ENCODE assay signal across 24 mouse cellular contexts in genomic region chr6:127530206-127530605, GRCm38 (mm10). TPM values are rescaled to one million over a fixed set of nuclear protein-coding genes. Genes with fewer than 3 reads are reported as not detected.
DNase-seq lines count a peak whose midpoint lies in the region; ATAC-seq and TF ChIP-seq lines count a peak whose summit lies in the region.
"Had no signal": no experiment of that assay in that cellular context is flagged by ENCODE, and none has a peak within 500 bp of the region (broad histone marks: within the 10 kb centered on the region; RNA-seq: fewer than 3 reads in every experiment).

No protein-coding gene starts in this region.

- no peaks in the 10 kb centered on the region for H3K9me3 ChIP-seq in heart, embryonic 13.5 days
- H3K9me3 ChIP-seq in heart, embryonic 11.5 days (replicated peaks; ENCODE audit: control insufficient read depth, low read length), result no peaks in the 10 kb centered on the region
- H3K9me3 ChIP-seq in liver, embryonic 15.5 days (replicated peaks), result no peaks in the 10 kb centered on the region
- H3K9me3 ChIP-seq in liver, embryonic 12.5 days (replicated peaks), result no peaks in the 10 kb centered on the region
- H3K9me3 ChIP-seq: embryonic facial prominence, embryonic 10.5 days; embryonic facial prominence, embryonic 15.5 days; forebrain, embryonic 12.5 days; hindbrain, embryonic 12.5 days; intestine, embryonic 15.5 days; limb, embryonic 13.5 days; midbrain, embryonic 10.5 days; midbrain, embryonic 15.5 days; neural tube, embryonic 15.5 days had no signal

- peak overlapping the region; percentile 83 for H3K27ac ChIP-seq in heart, embryonic 13.5 days (replicated peaks)
- H3K27ac ChIP-seq in heart, embryonic 11.5 days (ENCODE audit: low read depth, low read length), result no peak overlapping the region
- H3K27ac ChIP-seq in liver, embryonic 15.5 days (replicated peaks), result peak overlapping the region; percentile 24; the same call in 1 of the 2 replicates
- H3K27ac ChIP-seq in liver, embryonic 12.5 days, result no peak overlapping the region
- H3K27ac ChIP-seq in bone marrow, adult 2 months (ENCODE audit: control insufficient read depth, insufficient read depth, low read depth, low read length, poor library complexity), result peak overlapping the region; percentile 45; the same call in 1 of the 2 replicates
- H3K27ac ChIP-seq: embryonic facial prominence, embryonic 10.5 days; embryonic facial prominence, embryonic 15.5 days; forebrain, embryonic 12.5 days; hindbrain, embryonic 12.5 days; hindbrain, postnatal 0 days; intestine, embryonic 15.5 days; layer of hippocampus, adult 2 months; limb, embryonic 13.5 days; macrophage; midbrain, embryonic 10.5 days; midbrain, embryonic 15.5 days; neural tube, embryonic 15.5 days had no signal

- H3K4me1 ChIP-seq in heart, embryonic 13.5 days, result peaks cover 29% of the 10 kb centered on the region
- H3K4me1 ChIP-seq in heart, embryonic 11.5 days (ENCODE audit: control insufficient read depth, insufficient read depth, low read length), result peaks cover 9% of the 10 kb centered on the region
- peaks cover 11% of the 10 kb centered on the region for H3K4me1 ChIP-seq in liver, embryonic 15.5 days (replicated peaks)
- peaks cover 10% of the 10 kb centered on the region; the same call in 1 of the 2 replicates for H3K4me1 ChIP-seq in liver, embryonic 12.5 days
- H3K4me1 ChIP-seq in bone marrow, adult 2 months (ENCODE audit: control insufficient read depth, insufficient read depth, low read length), result peaks cover 4% of the 10 kb centered on the region; the same call in 1 of the 2 replicates
- H3K4me1 ChIP-seq: embryonic facial prominence, embryonic 10.5 days; limb, embryonic 13.5 days; midbrain, embryonic 10.5 days; neural tube, embryonic 15.5 days had no signal

- peak; percentile 76 for DNase-seq in 416B (ENCODE audit: low read depth)
- DNase-seq in urinary bladder, postnatal 14 days (ENCODE audit: low spot score), result no peak
- DNase-seq in T-cell, adult 2 months (ENCODE audit: low spot score), result no peak
- DNase-seq: right cerebral cortex, postnatal 25 days; thymus, adult 2 months; thymus, postnatal 36 days had no signal

- 35% methylated on average over 3 of the region's 3 CpGs for WGBS in heart, embryonic 13.5 days
- WGBS in heart, embryonic 11.5 days (ENCODE audit: insufficient replicate concordance), result 34% methylated on average over 3 of the region's 3 CpGs
- 29% methylated on average over 3 of the region's 3 CpGs for WGBS in liver, embryonic 15.5 days (ENCODE audit: insufficient replicate concordance)
- whole genome bisulfite sequencing in liver, embryonic 12.5 days (ENCODE audit: insufficient replicate concordance), result 41% methylated on average over 3 of the region's 3 CpGs
- WGBS in bone marrow, adult 2 months, result 30% methylated on average over 3 of the region's 3 CpGs

- H3K4me3 ChIP-seq in heart, embryonic 13.5 days, result no peak overlapping the region
- no peak overlapping the region for H3K4me3 ChIP-seq in heart, embryonic 11.5 days (ENCODE audit: low read depth, low read length)
- H3K4me3 ChIP-seq in liver, embryonic 15.5 days (replicated peaks), result no peak overlapping the region
- H3K4me3 ChIP-seq in liver, embryonic 12.5 days, result no peak overlapping the region
- H3K4me3 ChIP-seq in bone marrow, adult 2 months (replicated peaks; ENCODE audit: control insufficient read depth, low read depth, low read length), result no peak overlapping the region
- H3K4me3 ChIP-seq: embryonic facial prominence, embryonic 10.5 days; embryonic facial prominence, embryonic 15.5 days; forebrain, embryonic 12.5 days; hindbrain, embryonic 12.5 days; intestine, embryonic 15.5 days; layer of hippocampus, adult 2 months; limb, embryonic 13.5 days; midbrain, embryonic 10.5 days; midbrain, embryonic 15.5 days; neural tube, embryonic 15.5 days had no signal

- H3K9ac ChIP-seq in heart, embryonic 13.5 days, result no peak overlapping the region
- no peak overlapping the region for H3K9ac ChIP-seq in heart, embryonic 11.5 days (ENCODE audit: low read depth, low read length)
- no peak overlapping the region for H3K9ac ChIP-seq in liver, embryonic 15.5 days
- no peak overlapping the region for H3K9ac ChIP-seq in liver, embryonic 12.5 days
- H3K9ac ChIP-seq: embryonic facial prominence, embryonic 15.5 days; forebrain, embryonic 12.5 days; hindbrain, embryonic 12.5 days; intestine, embryonic 15.5 days; limb, embryonic 13.5 days; midbrain, embryonic 15.5 days; neural tube, embryonic 15.5 days had no signal

- H3K4me2 ChIP-seq in heart, embryonic 13.5 days, result no peak overlapping the region
- H3K4me2 ChIP-seq in heart, embryonic 11.5 days, result no peak overlapping the region
- H3K4me2 ChIP-seq in liver, embryonic 15.5 days, result no peak overlapping the region
- no peak overlapping the region for H3K4me2 ChIP-seq in liver, embryonic 12.5 days
- H3K4me2 ChIP-seq: embryonic facial prominence, embryonic 15.5 days; forebrain, embryonic 12.5 days; hindbrain, embryonic 12.5 days; intestine, embryonic 15.5 days; limb, embryonic 13.5 days; liver, embryonic 11.5 days; midbrain, embryonic 15.5 days; neural tube, embryonic 15.5 days had no signal

- H3K27me3 ChIP-seq in heart, embryonic 13.5 days (replicated peaks), result no peaks in the 10 kb centered on the region; the same call in 1 of the 2 replicates
- no peaks in the 10 kb centered on the region for H3K27me3 ChIP-seq in heart, embryonic 11.5 days (ENCODE audit: control insufficient read depth, insufficient read depth, low read length)
- H3K27me3 ChIP-seq in liver, embryonic 15.5 days, result no peaks in the 10 kb centered on the region
- H3K27me3 ChIP-seq in liver, embryonic 12.5 days (replicated peaks), result peaks cover 4% of the 10 kb centered on the region
- H3K27me3 ChIP-seq: embryonic facial prominence, embryonic 15.5 days; intestine, embryonic 15.5 days; midbrain, embryonic 15.5 days had no signal

- no peak for ATAC-seq in heart, embryonic 13.5 days (ENCODE audit: extremely low read depth, insufficient number of reproducible peaks, low FRiP score, low TSS enrichment)
- no peak for ATAC-seq in heart, embryonic 11.5 days (replicated peaks; ENCODE audit: insufficient number of reproducible peaks, low FRiP score, low TSS enrichment)
- ATAC-seq in liver, embryonic 15.5 days (ENCODE audit: insufficient read depth), result no peak
- no peak for ATAC-seq in liver, embryonic 12.5 days
- ATAC-seq: midbrain, embryonic 15.5 days had no signal

- TF ChIP-seq POLR2A in bone marrow, adult 2 months (IDR thresholded peaks at IDR 0.05; ENCODE audit: borderline replicate concordance, control insufficient read depth, low read depth, low read length), result no peak

- TF ChIP-seq CTCF in bone marrow, adult 2 months (IDR thresholded peaks at IDR 0.05; ENCODE audit: control insufficient read depth, insufficient read depth, low read length), result no peak

- no peaks in the 10 kb centered on the region for H3K36me3 ChIP-seq in heart, embryonic 13.5 days
- H3K36me3 ChIP-seq in heart, embryonic 11.5 days (ENCODE audit: control insufficient read depth, insufficient read depth, low read length), result no peaks in the 10 kb centered on the region
- H3K36me3 ChIP-seq in liver, embryonic 15.5 days (replicated peaks), result no peaks in the 10 kb centered on the region
- no peaks in the 10 kb centered on the region for H3K36me3 ChIP-seq in liver, embryonic 12.5 days
- H3K36me3 ChIP-seq: embryonic facial prominence, embryonic 10.5 days; embryonic facial prominence, embryonic 15.5 days; forebrain, embryonic 12.5 days; hindbrain, embryonic 12.5 days; intestine, embryonic 15.5 days; limb, embryonic 13.5 days; midbrain, embryonic 10.5 days; midbrain, embryonic 15.5 days; neural tube, embryonic 15.5 days had no signal

RNA-seq across cellular contexts. Expression of gene Cracr2a, which starts 30.9 kb away (rescaled TPM):
- polyA plus RNA-seq in heart, embryonic 13.5 days (2015; fragmentation: Nextera tagmentation; extraction: Ambion mirVana), result 1.2 and 1.3 TPM in 2 replicates
- polyA plus RNA-seq in heart, embryonic 11.5 days (2014; fragmentation: Nextera tagmentation; extraction: Ambion mirVana), result 0.93 and 1.0 TPM in 2 replicates
- 0.97 and 1.0 TPM in 2 replicates for polyA plus RNA-seq in liver, embryonic 15.5 days (2015; fragmentation: Nextera tagmentation; extraction: Ambion mirVana)
- polyA plus RNA-seq in liver, embryonic 12.5 days (2016; fragmentation: Nextera tagmentation; extraction: Ambion mirVana), result 1.3 and 1.7 TPM in 2 replicates
- 3.7 and 15.4 TPM in 2 replicates for polyA plus RNA-seq in bone marrow, adult 2 months (2011; ENCODE audit: insufficient read depth, insufficient read length, low replicate concordance, missing spikeins)

Comparison
In these comparisons a context has a peak if more than half of its experiments do, and no peak if none do; other contexts are left out.
1. H3K27ac ChIP-seq: peak in heart, embryonic 13.5 days (single experiment), liver, embryonic 15.5 days (single experiment) and bone marrow, adult 2 months (single experiment); none in heart, embryonic 11.5 days (single experiment) and liver, embryonic 12.5 days (single experiment).